In the genomic region with DNA sequence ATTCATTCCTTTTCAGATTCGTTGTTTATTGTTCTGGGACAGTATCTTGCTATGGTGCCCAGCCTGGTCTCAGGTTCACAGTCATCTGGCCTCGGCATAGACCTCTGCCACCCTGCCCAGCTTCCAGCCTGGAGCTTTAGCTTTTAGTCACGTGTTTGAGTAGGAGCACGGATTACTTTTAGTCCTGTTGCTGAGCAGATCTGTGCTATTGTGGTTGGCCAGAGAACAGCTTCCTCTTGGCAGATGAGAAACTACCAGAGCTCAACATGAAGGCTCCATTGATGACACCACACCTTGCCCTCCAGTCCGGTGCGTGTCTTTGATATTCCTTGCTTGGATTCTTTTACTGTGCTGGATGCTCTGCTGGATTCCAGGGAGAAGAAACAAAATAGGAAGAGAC, we compare ENCODE assay signal across 27 mouse cellular contexts.
"Had no signal": no experiment of that assay in that cellular context is flagged by ENCODE, and none has a peak within 500 bp of the region (broad histone marks: within the 10 kb centered on the region; RNA-seq: fewer than 3 reads in every experiment).

No protein-coding gene starts in this region.

- H3K27ac ChIP-seq: gastrocnemius, adult 2 months; heart, embryonic 10.5 days; heart, embryonic 13.5 days; heart, embryonic 15.5 days; hindbrain, embryonic 13.5 days; hindbrain, embryonic 15.5 days; hindbrain, postnatal 0 days; kidney, embryonic 15.5 days; kidney, postnatal 0 days; limb, embryonic 10.5 days; limb, embryonic 12.5 days; liver, embryonic 13.5 days had no signal

- H3K4me1 ChIP-seq: liver, embryonic 13.5 days had no signal

- H3K36me3 ChIP-seq: heart, embryonic 10.5 days; heart, embryonic 13.5 days; heart, embryonic 15.5 days; hindbrain, embryonic 13.5 days; hindbrain, embryonic 15.5 days; kidney, embryonic 15.5 days; limb, embryonic 10.5 days; limb, embryonic 12.5 days; liver, embryonic 13.5 days had no signal

- H3K4me2 ChIP-seq: heart, embryonic 13.5 days; heart, embryonic 15.5 days; hindbrain, embryonic 13.5 days; hindbrain, embryonic 15.5 days; kidney, embryonic 15.5 days; limb, embryonic 12.5 days; liver, embryonic 11.5 days; liver, embryonic 13.5 days had no signal

- ATAC-seq: hindbrain, postnatal 0 days; intestine, embryonic 16.5 days had no signal

- H3K9ac ChIP-seq: heart, embryonic 13.5 days; heart, embryonic 15.5 days; hindbrain, embryonic 13.5 days; hindbrain, embryonic 15.5 days; kidney, embryonic 15.5 days; limb, embryonic 12.5 days; liver, embryonic 13.5 days had no signal

- H3K27me3 ChIP-seq: heart, embryonic 13.5 days; heart, embryonic 15.5 days; hindbrain, embryonic 13.5 days; hindbrain, embryonic 15.5 days; kidney, embryonic 15.5 days; limb, embryonic 12.5 days; liver, embryonic 13.5 days had no signal

- H3K4me3 ChIP-seq: gastrocnemius, adult 2 months; heart, embryonic 10.5 days; heart, embryonic 13.5 days; heart, embryonic 15.5 days; hindbrain, embryonic 13.5 days; hindbrain, embryonic 15.5 days; kidney, embryonic 15.5 days; limb, embryonic 10.5 days; limb, embryonic 12.5 days; liver, embryonic 13.5 days had no signal

- DNase-seq: gastrocnemius, adult 2 months; gastrocnemius, postnatal 10 days; gastrocnemius, postnatal 25 days; heart, adult 18-20 months; heart, postnatal 14 days; heart, postnatal 36 days; kidney, adult 11 months; kidney, adult 2 months; kidney, adult 9 months; kidney, postnatal 14 days; kidney, postnatal 36 days; layer of hippocampus, adult 9-11 months; layer of hippocampus, postnatal 36 days; liver; liver, embryonic 13.5 days had no signal

- H3K9me3 ChIP-seq: heart, embryonic 10.5 days; heart, embryonic 13.5 days; heart, embryonic 15.5 days; hindbrain, embryonic 13.5 days; hindbrain, embryonic 15.5 days; kidney, embryonic 15.5 days; limb, embryonic 10.5 days; limb, embryonic 12.5 days; liver, embryonic 13.5 days had no signal
